Mouse (Mus musculus) layer of hippocampus, postnatal 14 days (tissue): ENCODE results near the gene Xpnpep1. TPM values are rescaled to one million over a fixed set of nuclear protein-coding genes. Genes with fewer than 3 reads are reported as not detected.

Experiments used
- DNase-seq, 2 experiments: peaks; one replicate each; pipeline ENCODE4 v3.0.0; 2021 to 2022; ENCODE audit warnings: low spot score in 2 of 2, mixed read lengths in 1 of 2
- long read RNA-seq, 2 experiments: library from polyadenylated mRNA; stranded (forward); transcript quantifications; one replicate each; pipeline ENCODE4 v2.0.0; 2021
- total RNA-seq, 2 experiments: library from RNA; stranded (reverse); gene quantifications; 2 replicates each; pipeline ENCODE4 v1.2.3; 2021

Xpnpep1 gene
- total RNA-seq, result 100 to 1,000 TPM; 112 to 123 TPM
- long read RNA-seq, experiment 1, full-length matches to known transcripts, result 99 of 189 reads
- long read RNA-seq, experiment 1, partial matches to known transcripts, result 5 of 189 reads
- long read RNA-seq, experiment 1, other reads (novel, unspliced or antisense), result 85 of 189 reads
- long read RNA-seq, experiment 2, full-length matches to known transcripts, result 107 of 216 reads
- long read RNA-seq, experiment 2, partial matches to known transcripts, result 15 of 216 reads
- long read RNA-seq, experiment 2, other reads (novel, unspliced or antisense), result 94 of 216 reads

DNA sequence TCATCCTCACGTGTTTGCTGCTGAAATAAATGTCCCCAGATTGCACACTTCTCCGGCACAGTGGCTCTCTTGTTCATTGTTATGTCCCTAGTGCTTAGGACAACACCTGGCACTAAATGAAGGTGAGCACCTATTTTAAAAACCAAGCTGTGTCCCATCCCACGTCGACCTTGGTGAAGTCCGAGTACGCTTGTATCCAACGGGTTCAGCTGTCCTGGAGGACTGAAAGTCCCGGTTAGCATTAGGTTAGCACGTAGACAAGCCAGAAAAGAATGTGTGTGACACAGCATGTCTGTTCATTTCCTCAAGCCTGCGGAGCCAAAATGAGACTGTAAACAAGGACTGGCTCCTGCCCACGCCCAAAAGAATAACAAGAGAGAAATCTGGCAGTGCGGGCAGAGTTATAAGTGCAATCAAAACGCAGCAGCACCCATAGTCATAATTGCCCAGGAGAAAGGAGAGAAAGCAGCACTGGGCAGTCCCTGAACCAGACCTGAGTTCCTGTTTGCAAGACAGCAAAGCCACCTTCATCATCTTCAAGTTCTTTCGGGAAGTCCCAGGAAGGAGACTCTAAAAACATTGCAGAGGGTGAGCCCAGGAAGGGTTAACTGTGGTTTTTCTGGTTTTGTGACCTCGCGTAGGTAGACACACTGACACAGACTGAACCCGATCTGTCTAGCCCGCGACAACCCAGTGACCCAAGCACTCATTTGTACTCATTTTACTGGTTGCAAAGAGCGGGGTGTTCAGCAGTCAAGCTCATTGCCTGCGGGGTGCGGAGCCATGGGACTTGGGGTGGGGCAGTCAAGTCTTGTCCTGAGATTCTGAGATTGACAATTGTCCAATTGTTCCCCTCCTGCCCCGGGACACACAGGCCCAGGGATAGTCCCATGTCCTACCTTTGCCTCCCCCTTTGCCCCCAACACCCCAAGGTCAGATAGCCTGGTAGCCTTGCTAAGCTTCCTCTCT is at the start of gene Xpnpep1:
Gene Xpnpep1 (minus strand): TSS at position 51 of the 969 bp plus-strand sequence.
- peak in 1 of 2 experiments; percentile 70 for DNase-seq

DNA sequence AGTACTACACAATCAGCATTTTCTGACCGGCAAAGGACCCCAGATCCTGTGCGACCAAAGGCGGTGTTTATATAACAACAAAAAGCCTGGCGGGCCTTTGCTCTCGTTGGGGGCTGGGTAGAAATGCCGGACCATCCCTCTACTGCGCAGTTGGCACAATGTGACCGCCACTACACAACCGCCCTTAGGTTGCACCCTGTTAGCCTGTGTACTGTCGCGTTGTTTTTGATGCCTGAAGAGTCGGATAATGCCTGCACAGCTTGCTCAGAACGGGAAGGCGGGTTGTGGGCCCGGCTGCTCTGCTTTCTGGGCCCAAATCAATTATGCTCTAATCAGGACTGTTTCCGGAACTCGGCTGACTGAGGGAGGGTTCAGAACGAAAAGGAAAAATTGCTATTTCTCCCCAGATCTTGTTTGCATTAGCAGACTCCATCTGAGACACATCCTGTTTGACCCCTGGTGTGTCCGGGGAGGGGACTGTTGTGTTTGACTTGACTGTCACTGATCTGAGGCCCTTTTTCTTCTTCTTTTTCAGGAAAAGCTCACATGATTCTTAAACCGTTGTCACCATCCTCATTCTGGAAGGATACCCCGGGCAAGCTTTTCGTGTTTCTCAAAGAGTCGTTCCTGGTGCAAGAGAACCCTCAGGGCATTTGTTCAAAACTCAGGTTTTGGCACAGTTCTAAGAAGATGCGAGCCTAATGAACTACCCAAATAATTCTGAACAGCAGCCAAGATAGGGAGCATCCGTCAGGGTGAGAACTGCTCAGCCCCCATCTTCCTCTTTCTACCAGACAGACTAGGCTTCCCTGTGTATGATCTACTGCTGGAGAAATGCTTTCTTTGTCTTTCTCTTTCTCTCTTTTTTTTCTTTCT is 47.5 kb upstream of the Xpnpep1 start:
- peak; percentile 44 to 48 for DNase-seq

DNA sequence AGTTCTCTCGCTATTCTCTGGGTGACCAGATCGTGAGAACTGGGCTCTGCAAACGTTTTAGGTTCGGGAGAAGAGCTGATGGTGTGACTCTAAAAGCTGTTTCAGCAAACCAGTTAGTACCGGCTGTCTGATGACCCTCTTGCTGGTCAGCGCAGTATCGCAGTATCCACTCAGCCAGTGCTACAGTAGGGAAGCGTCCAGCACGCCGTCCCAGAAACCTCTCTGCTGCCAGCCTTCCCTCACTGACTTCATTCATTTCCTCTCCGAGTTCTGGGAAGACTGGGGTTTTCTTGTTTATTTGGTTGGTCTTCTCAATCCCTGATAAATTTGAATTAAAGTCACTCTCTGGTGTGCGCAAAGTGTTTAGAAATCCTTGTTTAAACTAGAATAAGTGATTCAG is 46.8 kb upstream of the Xpnpep1 start:
- DNase-seq, result no peak

DNA sequence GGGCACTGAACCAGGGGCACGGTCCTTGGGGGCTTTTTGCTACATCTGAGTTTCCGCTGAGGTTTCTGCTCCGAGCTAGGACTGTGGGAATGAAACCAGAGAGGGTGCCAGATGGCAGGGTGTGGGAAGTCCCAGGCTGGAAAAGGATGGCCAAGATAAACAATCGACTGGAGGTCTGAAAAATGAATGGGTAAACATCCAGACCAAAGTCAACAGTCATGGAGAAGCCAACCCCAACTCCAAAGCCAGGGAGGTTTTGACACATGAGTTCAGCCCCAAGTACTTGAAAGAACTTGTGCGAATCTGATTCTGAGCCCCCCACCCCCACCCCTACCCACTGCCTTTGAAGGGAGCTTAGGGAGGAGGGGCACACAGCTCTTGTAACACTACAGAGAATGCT is 44.7 kb upstream of the Xpnpep1 start:
- DNase-seq, result peak in 1 of 2 experiments; percentile 52

DNA sequence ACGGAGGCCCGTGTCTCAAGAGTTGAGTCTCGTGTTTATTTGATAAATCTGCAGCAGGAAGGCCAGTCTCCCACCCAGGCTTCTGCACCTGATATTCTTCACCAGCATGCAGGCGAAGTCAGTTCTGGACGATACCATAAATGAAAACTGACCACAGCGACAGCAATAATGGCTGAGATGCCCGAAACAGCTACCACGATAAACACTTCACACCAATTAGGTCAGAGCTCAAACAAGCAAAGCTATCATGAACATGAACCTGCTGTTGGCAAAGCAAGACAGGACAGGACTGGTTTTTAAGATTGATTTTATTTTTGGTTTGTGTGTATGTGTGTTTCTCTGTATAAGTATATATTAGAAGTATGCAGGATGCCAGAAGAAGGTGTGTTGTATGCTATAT is 42.8 kb upstream of the Xpnpep1 start:
- no peak for DNase-seq

DNA sequence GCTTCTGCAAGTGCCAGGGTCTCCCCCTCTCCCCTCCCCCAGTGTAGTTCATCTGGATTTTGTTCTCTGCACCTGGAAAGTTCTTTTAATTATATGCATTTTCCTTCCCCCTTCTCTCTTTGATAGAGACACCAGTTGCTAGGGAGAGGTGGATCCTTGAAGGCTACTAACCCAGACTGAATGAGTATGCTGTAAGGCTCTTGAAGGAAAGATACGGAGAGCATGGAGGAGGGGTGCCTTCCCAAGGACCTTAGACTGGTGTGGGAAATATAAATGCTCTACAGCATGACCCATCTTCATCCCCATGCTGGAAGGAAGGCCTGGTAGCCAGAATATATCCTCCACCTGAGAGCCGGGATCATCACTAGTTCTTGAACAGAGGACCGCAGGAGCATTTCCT is 41.3 kb upstream of the Xpnpep1 start:
- DNase-seq, result no peak

DNA sequence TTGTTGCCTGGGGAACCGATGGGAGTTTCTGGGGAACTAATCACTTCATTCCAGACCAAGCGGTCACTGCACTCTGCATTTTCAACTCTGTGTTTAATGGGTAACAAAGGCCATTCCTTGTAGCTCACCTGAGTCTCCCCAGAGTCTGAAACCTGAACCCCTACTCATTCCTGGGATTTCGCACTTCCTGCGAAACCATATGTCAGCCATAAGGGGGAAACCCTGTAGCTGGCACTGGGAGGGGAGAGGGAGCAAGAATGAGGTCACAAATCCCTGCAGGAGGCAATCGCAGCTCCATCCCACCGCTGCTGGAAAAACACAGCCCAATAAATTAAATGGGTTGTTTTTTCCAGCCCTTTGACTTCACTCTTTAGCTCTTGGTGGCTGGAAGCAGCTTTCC is 40.9 kb upstream of the Xpnpep1 start:
- no peak for DNase-seq

DNA sequence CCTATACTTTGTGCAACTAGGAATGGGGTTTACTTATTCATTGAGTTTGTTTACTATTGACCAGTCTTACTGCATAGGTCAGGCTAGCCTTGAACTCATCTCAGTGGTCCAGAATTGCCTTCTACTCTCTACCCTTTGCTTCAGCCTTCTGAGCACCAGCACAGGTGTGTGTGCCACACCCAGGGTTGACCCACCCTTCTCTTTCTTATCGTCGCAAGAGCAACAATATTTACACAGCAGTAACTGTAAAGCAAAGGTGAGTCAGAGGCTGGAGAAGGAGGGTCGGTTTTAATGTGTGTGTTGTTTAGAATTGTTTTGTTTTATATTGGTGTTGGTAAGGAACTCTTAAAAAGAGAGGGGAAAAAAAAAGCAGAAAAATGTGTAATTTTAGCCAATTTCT is 40.5 kb upstream of the Xpnpep1 start:
- DNase-seq, result no peak

DNA sequence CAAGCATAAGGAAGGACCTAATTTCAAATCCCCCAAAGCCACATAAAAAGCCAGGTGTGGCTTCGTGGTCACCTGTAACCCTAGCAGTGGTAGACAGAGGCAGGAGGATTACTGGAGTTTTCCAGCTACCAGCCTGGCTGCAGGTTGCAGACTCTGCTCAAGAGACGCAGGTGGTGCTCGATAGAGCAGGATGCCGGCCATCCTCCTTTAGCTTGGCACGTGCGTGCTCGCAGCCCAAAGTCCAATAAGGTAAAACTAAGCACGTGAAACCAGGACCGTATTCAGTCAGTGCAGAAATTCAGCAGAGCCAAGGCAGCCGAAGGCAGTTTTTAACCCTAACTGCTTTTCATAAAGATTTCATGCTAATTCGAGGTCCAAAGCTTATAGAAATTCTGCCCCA is 40.0 kb upstream of the Xpnpep1 start:
- DNase-seq, result no peak

DNA sequence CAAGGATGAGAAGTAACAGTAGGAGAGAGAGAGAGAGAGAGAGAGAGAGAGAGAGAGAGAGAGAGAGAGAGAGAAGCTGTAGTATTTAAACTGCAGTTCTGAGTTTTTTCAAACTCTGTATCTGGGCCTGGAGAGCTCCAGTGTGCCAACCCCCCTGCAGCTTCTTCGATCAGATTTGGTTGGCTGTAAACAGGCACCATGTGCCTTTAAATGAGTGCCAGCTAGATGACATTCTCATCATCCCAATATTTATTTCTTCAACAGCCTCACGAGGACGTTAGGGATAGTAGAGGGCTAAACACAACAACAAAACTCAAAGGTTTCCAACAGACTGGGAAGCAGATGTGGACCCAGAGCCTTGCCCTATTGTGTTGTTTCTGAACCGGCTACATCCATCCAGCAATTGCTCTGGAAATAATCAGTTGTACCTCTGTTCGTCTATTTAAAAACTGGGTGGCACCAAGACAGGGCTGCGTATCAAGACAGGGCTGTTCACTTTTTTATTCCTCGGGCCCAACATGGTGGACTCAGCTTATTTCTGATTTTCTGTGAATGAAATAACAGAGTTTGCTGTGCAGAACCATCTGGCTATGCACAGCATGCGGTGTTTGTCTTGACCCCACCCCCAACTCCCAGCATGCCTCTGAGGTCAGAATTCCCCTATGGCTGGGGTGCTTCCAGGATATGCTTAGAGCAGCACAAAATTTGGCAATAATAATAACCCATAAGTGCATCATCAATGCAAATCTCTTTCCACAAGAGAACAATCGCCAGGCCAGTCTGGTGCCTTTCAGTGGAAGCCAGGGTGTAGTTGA is 38.5 kb upstream of the Xpnpep1 start:
- no peak for DNase-seq

DNA sequence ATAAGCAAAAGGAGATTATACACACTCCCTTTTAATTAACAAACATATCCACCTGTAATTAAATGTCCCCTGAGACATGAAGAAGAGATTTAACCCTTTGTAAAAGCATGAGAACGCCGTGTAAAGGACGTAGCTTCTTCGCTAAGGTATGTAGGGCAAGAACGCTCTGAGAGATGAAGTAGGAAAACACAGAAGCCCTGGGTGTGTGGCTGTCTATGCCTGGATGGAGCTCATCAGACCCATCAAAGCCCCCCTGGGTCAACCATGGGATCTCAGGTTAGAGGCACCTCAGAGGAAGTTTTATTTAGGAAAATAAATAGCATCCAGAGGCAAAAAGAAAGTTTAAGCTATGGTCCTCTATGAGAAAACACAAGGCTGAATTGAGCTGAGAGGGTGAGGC is 37.3 kb upstream of the Xpnpep1 start:
- DNase-seq, result no peak

DNA sequence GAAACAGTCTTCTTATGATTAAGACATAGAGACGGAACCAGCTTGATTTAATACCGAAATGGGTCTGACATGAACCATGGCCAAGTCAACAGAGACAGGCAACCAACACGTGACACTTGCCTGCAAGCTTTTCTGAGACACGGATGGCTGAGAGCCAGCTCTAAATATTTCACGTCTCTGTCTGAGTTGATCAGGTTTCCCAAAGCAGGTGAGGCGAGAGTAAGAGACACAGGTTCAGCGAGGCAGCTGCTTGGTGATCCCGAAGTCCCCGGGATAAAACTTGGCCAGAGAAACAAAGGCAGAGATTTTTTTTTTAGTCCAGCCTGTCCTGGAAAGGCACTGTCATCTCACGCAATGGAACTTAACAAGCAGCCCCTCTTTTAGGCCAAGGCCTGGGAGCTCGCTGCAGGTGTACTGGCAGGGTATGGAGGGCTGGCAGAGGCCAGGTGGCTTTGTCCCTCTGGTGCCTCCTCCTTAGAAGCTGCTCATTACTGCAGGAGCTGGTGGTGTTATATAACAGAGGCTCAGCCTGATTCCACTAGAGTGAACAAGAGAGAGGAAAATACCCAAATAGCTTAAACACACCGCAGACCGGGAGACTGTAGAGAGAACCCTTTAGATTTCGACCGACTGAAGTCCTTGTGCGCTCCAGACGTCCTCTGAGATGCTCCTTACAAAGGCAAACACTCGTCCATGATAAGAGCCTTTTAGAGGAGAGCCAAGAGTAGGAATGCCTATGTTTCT is 36.4 kb upstream of the Xpnpep1 start:
- DNase-seq, result peak; percentile 40 to 54

DNA sequence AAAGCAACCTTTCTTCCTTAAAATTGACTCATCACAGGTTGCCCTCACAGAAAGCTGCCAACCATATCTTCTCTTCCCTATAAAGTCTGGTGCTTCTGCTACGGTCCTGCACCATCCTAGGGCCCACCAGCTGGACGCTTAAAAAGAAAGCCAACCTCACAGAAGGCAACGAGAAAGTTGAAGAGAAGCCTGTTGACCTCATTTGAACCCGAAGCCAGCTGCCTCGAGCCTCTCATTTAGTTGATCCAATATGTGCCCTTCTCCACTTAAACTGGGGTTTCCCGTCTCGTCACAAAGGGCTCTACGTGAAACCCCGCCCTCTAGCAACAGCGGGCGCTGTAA is 35.9 kb upstream of the Xpnpep1 start:
- peak in 1 of 2 experiments; percentile 61 for DNase-seq

DNA sequence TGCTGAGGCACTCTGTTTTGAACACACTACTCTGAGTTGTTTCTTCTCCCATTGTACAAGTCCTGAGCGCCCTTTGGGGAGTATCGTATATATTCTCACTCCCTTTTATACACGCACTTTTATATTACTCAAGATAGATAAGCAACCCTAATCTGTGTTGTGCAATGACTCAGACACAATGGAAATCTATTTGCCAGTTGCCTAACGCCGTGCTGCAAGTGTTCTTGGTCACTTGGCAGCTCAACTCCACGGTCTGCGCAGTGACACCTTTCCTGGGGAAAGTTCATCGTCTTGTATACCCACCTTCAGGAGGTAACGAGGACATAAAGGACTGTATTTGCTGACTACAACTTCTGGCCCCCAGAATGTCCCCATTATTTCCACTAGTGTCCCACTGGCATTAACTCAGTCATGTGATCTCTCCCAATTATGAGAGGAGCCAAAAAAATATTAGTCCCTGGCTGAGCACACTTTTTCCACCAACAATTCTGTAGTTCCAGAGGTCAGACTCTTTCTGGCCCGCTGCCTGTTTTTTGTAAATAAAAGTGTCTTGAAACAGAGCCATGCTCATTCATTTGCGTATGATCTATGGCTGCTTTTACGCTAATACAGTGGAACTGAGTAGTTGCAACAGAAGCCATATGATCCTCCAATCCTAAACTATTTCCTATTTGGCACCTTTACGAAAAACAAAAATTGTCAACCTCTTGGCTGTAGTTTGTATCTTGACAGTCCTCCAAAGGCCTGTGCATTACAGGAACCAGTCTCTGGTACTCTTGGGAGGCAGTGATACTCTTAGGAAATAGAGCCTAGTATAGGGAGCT is 35.1 kb upstream of the Xpnpep1 start:
- DNase-seq, result peak in 1 of 2 experiments; percentile 31

DNA sequence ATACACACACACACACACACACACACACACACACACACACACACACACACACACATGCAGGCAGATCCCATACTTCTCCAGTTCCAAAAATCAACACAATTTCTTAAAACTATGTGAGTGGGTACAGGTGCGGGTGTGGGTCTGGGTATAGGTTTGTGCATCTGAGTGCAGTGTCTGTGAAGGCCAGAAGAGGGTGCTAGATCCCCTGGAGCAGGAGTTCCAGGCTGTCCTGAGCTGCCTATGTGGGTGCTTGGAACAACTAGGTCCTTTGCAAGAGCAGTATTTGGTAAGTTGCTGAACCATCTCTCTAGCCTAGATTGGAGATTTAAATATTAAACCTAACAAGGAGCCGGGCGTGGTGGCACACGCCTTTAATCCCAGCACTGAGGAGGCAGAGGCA is 33.5 kb upstream of the Xpnpep1 start:
- DNase-seq, result no peak

DNA sequence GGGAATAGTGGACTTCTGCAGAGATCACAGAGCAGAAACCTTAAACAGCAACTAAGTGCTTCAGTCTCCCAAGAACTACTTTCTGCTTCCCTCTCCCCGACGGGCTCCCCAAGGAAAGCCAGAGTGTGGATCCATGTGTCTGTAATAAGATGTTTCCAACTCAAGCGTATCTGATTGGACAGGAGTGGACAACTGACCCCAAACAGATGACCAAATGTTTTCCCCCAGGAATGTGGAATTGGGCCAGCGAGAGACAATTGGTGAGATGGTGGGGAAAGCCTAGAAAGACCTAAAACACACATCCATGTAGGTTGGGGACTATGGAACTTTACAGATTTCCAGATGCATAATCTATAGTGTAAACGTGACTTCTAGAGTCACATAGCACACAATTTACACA is 32.4 kb upstream of the Xpnpep1 start:
- no peak for DNase-seq

DNA sequence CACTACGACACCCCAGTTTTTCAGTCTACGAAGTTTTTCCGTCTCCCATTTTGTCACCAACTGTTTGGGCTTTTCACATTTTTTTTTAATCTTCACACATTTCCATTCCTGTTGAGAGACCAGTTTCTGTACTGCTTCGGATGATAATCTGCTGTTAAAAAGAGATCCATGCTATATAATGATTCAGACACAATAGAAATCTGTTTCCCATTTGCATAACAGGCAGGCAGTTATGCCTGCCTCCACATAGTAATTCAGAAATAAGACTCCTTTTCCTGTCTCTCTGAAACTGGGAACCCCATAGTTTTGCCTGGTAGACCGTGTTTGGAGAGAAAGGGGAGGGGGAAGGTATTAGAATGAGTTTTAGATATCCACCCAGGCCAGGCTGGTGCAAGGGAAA is 31.6 kb upstream of the Xpnpep1 start:
- no peak for DNase-seq

DNA sequence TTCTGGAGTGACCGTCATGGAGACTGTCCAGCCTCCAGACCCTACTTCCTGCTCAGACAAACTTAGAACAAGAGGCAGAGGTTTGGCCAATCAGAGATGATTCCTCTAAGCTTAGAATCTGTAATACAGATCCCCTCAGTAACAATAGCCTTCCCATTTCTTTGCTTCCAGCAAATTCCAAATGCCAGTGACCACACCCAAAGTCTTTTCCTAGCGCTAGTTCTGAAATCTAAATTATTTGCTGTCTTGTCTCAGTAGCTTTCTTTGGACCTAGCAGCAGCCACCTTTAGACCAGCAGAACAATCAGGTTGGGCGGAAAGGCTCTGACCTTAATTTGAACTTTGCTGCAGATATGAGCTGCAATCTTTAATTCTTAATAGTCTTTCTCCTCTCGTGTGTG is 30.9 kb upstream of the Xpnpep1 start:
- no peak for DNase-seq

DNA sequence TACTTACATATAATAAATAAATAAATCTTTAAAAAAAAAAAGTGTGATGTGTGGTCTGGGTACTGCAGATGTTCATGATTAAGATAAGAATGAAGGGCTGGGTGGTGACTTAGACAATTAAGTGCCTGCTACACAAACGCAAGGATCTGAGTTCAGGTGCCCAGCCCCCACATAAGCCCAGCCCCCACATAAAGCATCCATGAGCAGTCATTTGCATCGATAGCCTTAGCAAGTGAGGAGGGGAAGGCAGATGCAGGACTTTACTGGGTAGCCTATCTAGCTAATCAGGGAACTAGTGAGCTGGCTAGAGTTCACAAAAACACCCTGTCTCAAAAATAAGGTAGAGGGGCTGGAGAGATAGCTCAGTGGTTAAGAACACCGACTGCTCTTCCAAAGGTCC is 29.4 kb upstream of the Xpnpep1 start:
- no peak for DNase-seq
